Mouse (Mus musculus): ENCODE measurements around the gene Micall2. TPM values are rescaled to one million over a fixed set of nuclear protein-coding genes. Genes with fewer than 3 reads are reported as not detected.

The Micall2 gene
- polyA plus RNA-seq, 1 experiment from 2014 or later, result 3.8 TPM

DNA sequence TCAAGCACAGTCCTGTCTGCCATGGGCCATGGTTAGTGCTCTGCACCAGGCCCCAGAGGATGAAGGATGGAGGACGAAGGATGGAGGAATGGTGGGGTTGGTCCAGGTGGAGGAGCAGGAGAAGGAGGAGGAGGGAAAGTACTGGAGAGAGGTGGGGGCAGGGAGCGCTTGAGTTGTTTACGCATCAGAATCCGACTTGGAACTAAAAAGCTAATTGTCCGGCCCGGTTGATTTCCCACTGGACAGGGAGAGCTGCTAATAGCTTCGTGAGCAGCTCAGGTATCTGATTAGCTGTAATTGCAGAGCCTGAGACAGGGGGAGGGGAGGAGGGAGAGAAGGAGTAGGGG is 53.5 kb downstream of the Micall2 start:
- Histone ChIP-seq H3K27me3 (ENCODE audit: control insufficient read depth, insufficient read depth, low read length) (peaks cover 52% of the 10 kb centered on the region), H3K4me2 (no peak overlapping the region), H3K27ac (ENCODE audit: low read depth, low read length) (no peak overlapping the region), H3K36me3 (ENCODE audit: control insufficient read depth, insufficient read depth, low read length) (no peaks in the 10 kb centered on the region), H3K4me3 (ENCODE audit: low read depth, low read length) (no peak overlapping the region), H3K9ac (ENCODE audit: low read depth, low read length) (no peak overlapping the region), H3K4me1 (ENCODE audit: control insufficient read depth, insufficient read depth, low read length) (no peaks in the 10 kb centered on the region; the same call in 1 of the 2 replicates), H3K9me3 (replicated peaks; ENCODE audit: control insufficient read depth, low read length) (no peaks in the 10 kb centered on the region)
- ATAC-seq (replicated peaks; ENCODE audit: insufficient number of reproducible peaks, low FRiP score, low TSS enrichment), result no peak
- WGBS (ENCODE audit: insufficient replicate concordance), result under 1% methylated on average over 7 of the region's 7 CpGs

DNA sequence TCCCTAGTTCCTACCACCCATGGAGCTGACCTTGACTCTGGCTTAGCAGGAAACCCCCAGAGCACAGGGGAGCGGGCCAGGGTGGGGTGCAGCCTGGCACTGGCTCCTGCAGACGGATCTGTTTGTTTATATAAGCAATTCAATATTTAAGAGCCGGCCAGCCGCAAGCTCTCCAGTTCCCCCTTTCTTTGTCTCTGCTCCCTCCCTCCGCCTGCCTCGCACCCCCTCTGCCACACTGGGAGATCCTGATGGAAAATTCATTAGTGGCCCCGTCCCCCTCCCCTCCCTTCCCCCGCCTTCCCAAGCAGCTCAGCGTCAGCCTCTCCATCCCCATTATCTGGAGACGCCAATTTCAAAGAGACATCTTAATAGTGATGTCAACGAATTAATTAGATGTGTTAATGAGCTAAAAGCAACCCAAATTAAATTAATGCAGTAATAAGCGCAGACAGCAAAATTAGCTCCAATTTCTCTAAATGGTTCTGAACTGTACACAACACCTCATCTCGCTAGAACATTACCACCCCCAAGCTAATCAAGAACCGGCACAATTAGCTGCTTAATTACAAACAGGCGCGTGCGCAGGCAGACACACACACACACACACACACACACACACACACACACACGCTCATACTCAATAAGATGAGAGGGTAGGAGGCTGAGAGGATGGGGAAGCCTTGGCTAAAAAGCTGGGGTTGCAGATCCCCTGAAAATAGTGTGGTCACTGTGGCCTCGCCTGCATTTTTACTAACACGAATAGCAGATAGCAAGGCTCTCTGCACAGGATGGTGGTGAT is 54.1 kb downstream of the Micall2 start:
- WGBS (ENCODE audit: insufficient replicate concordance), result 5% methylated on average over 20 of the region's 20 CpGs
- peaks cover 51% of the 10 kb centered on the region for H3K27me3 ChIP-seq (ENCODE audit: control insufficient read depth, insufficient read depth, low read length)

DNA sequence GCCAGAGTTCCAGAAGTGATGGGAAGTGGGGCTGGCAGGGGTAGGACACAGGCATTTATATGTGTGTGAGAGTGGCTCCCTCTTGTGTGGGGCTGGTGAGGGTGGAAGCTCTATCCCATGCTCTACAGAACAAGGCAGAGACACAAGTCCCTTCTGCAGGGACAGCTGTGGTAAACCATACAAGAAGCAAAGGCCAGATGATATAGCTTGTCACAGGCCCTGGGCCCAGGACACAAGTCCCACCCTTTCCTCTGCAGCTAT is 60.5 kb downstream of the Micall2 start:
- Histone ChIP-seq H3K4me2 (no peak overlapping the region), H3K36me3 (ENCODE audit: control insufficient read depth, insufficient read depth, low read length) (no peaks in the 10 kb centered on the region), H3K9me3 (replicated peaks; ENCODE audit: control insufficient read depth, low read length) (no peaks in the 10 kb centered on the region), H3K4me1 (ENCODE audit: control insufficient read depth, insufficient read depth, low read length) (no peaks in the 10 kb centered on the region), H3K27me3 (ENCODE audit: control insufficient read depth, insufficient read depth, low read length) (peaks cover 59% of the 10 kb centered on the region), H3K27ac (ENCODE audit: low read depth, low read length) (no peak overlapping the region), H3K4me3 (ENCODE audit: low read depth, low read length) (no peak overlapping the region), H3K9ac (ENCODE audit: low read depth, low read length) (no peak overlapping the region)
- ATAC-seq (replicated peaks; ENCODE audit: insufficient number of reproducible peaks, low FRiP score, low TSS enrichment), result no peak

More for the DNA sequence above, 54.1 kb downstream of the Micall2 start:
- Histone ChIP-seq H3K4me1 (ENCODE audit: control insufficient read depth, insufficient read depth, low read length) (no peaks in the 10 kb centered on the region; the same call in 1 of the 2 replicates), H3K4me3 (ENCODE audit: low read depth, low read length) (no peak overlapping the region), H3K9me3 (replicated peaks; ENCODE audit: control insufficient read depth, low read length) (no peaks in the 10 kb centered on the region), H3K27ac (ENCODE audit: low read depth, low read length) (no peak overlapping the region), H3K36me3 (ENCODE audit: control insufficient read depth, insufficient read depth, low read length) (no peaks in the 10 kb centered on the region), H3K9ac (ENCODE audit: low read depth, low read length) (no peak overlapping the region), H3K4me2 (no peak overlapping the region)
- no peak for ATAC-seq (replicated peaks; ENCODE audit: insufficient number of reproducible peaks, low FRiP score, low TSS enrichment)

DNA sequence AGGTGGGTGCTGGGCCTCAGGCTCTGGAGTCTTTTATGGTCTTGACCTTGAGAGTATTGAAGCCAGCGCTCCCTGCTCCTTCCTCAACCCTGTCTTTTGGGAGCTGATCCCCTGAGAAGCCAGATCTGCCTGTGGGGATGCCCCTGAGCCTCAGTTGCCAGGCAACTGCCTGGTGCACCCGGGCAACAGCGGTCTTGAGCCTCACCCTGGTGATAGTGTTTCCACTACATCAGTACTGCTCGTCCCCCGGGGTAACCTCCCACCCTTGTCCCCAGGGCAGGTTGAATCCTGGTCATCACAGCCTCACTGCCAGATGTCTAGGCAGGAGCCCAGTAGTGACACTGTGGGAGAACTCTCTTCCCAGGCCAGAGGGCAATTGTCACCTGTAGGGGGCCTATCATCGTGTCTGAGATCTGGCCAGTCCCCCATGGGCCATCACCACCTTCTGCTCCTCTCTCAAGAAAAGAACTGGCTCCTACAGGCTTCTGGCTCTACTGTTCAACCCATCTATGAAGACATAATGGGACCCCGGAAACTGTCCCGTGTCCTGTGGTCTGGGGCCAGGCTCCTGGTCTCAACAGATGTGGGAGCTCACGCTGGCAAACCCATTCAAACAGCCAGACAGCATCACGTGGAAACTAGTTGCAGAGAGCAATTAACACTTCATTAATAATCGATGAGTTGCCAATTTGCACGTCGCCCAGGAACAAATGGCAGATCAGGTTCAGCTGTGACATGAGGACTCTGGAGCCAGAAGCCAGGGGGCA is 61.0 kb downstream of the Micall2 start:
- no peak overlapping the region for H3K9ac ChIP-seq (ENCODE audit: low read depth, low read length)
- H3K4me1 ChIP-seq (ENCODE audit: control insufficient read depth, insufficient read depth, low read length), result no peaks in the 10 kb centered on the region
- H3K4me3 ChIP-seq (ENCODE audit: low read depth, low read length), result no peak overlapping the region
- 23% methylated on average over 13 of the region's 13 CpGs for WGBS (ENCODE audit: insufficient replicate concordance)
- no peaks in the 10 kb centered on the region for H3K9me3 ChIP-seq (replicated peaks; ENCODE audit: control insufficient read depth, low read length)
- peaks cover 58% of the 10 kb centered on the region for H3K27me3 ChIP-seq (ENCODE audit: control insufficient read depth, insufficient read depth, low read length)
- H3K36me3 ChIP-seq (ENCODE audit: control insufficient read depth, insufficient read depth, low read length), result no peaks in the 10 kb centered on the region
- H3K4me2 ChIP-seq, result no peak overlapping the region
- H3K27ac ChIP-seq (ENCODE audit: low read depth, low read length), result no peak overlapping the region
- no peak for ATAC-seq (replicated peaks; ENCODE audit: insufficient number of reproducible peaks, low FRiP score, low TSS enrichment)

DNA sequence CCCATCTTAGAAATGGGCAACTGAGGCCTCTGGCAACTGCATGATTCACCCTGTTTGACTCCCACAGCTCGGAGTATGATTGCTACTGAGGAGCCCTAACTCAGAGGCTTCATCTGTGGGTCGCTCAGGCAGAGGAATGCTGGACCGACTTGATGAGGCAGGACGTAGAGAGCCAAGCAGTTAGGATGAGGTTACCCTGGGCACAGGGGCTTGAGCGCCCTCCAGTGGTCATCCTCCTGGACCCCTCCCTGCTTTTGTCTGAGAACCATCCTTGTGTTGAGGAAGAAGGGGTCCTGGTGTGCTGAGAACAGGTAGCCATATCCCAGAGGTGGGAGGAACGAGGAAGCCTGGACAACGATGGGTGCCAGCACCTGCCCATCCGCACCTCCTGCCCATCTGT is 66.8 kb downstream of the Micall2 start:
- H3K27ac ChIP-seq (ENCODE audit: low read depth, low read length), result no peak overlapping the region
- no peak for ATAC-seq (replicated peaks; ENCODE audit: insufficient number of reproducible peaks, low FRiP score, low TSS enrichment)
- H3K4me3 ChIP-seq (ENCODE audit: low read depth, low read length), result no peak overlapping the region
- H3K4me2 ChIP-seq, result no peak overlapping the region
- H3K9ac ChIP-seq (ENCODE audit: low read depth, low read length), result no peak overlapping the region
- no peaks in the 10 kb centered on the region for H3K9me3 ChIP-seq (replicated peaks; ENCODE audit: control insufficient read depth, low read length)
- no peaks in the 10 kb centered on the region for H3K36me3 ChIP-seq (ENCODE audit: control insufficient read depth, insufficient read depth, low read length)
- no peaks in the 10 kb centered on the region for H3K4me1 ChIP-seq (ENCODE audit: control insufficient read depth, insufficient read depth, low read length)
- H3K27me3 ChIP-seq (ENCODE audit: control insufficient read depth, insufficient read depth, low read length), result peaks cover 83% of the 10 kb centered on the region
- WGBS (ENCODE audit: insufficient replicate concordance), result 10% methylated on average over 8 of the region's 8 CpGs

DNA sequence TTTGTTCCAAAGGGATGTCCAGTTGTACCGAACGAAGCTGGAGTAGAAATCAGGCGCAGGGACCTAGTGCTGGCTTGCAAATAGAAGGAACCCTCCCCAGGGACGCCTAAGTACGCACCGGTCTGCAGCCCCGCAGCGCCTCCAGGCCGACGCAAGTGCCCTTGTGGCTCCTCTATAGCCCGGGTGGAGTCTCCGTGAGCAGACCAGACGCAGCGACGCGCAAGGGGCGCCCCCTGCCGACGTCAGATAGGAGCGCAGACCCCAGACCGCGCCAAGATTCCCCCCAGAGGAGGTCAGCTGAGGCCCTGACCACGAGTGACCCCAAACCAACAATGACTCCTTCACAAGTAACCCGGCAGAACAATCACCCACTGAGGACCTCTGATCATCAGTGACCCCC is 67.6 kb downstream of the Micall2 start:
- no peak overlapping the region for H3K27ac ChIP-seq (ENCODE audit: low read depth, low read length)
- ATAC-seq (replicated peaks; ENCODE audit: insufficient number of reproducible peaks, low FRiP score, low TSS enrichment), result no peak; the same call in 1 of the 2 replicates
- no peaks in the 10 kb centered on the region for H3K4me1 ChIP-seq (ENCODE audit: control insufficient read depth, insufficient read depth, low read length)
- H3K4me2 ChIP-seq, result no peak overlapping the region
- H3K36me3 ChIP-seq (ENCODE audit: control insufficient read depth, insufficient read depth, low read length), result no peaks in the 10 kb centered on the region
- peaks cover 79% of the 10 kb centered on the region for H3K27me3 ChIP-seq (ENCODE audit: control insufficient read depth, insufficient read depth, low read length)
- under 1% methylated on average over 24 of the region's 24 CpGs for WGBS (ENCODE audit: insufficient replicate concordance)
- H3K9me3 ChIP-seq (replicated peaks; ENCODE audit: control insufficient read depth, low read length), result no peaks in the 10 kb centered on the region
- no peak overlapping the region for H3K4me3 ChIP-seq (ENCODE audit: low read depth, low read length)
- H3K9ac ChIP-seq (ENCODE audit: low read depth, low read length), result no peak overlapping the region

GRCm38 (mm10) chr5:139666496-139666895 is 69.6 kb downstream of the Micall2 start:
- no peaks in the 10 kb centered on the region for H3K4me1 ChIP-seq (ENCODE audit: control insufficient read depth, insufficient read depth, low read length)
- no peaks in the 10 kb centered on the region for H3K9me3 ChIP-seq (replicated peaks; ENCODE audit: control insufficient read depth, low read length)
- H3K4me3 ChIP-seq (ENCODE audit: low read depth, low read length), result no peak overlapping the region
- H3K27ac ChIP-seq (ENCODE audit: low read depth, low read length), result no peak overlapping the region
- no peak for ATAC-seq (replicated peaks; ENCODE audit: insufficient number of reproducible peaks, low FRiP score, low TSS enrichment)
- H3K36me3 ChIP-seq (ENCODE audit: control insufficient read depth, insufficient read depth, low read length), result no peaks in the 10 kb centered on the region
- H3K4me2 ChIP-seq, result no peak overlapping the region
- 33% methylated on average over 2 of the region's 2 CpGs for WGBS (ENCODE audit: insufficient replicate concordance)
- peaks cover 66% of the 10 kb centered on the region for H3K27me3 ChIP-seq (ENCODE audit: control insufficient read depth, insufficient read depth, low read length)
- no peak overlapping the region for H3K9ac ChIP-seq (ENCODE audit: low read depth, low read length)

GRCm38 (mm10) chr5:139665375-139665774 is 70.8 kb downstream of the Micall2 start:
- Histone ChIP-seq H3K27ac (ENCODE audit: low read depth, low read length) (no peak overlapping the region), H3K4me1 (ENCODE audit: control insufficient read depth, insufficient read depth, low read length) (no peaks in the 10 kb centered on the region), H3K4me3 (ENCODE audit: low read depth, low read length) (no peak overlapping the region), H3K9me3 (replicated peaks; ENCODE audit: control insufficient read depth, low read length) (no peaks in the 10 kb centered on the region), H3K36me3 (ENCODE audit: control insufficient read depth, insufficient read depth, low read length) (no peaks in the 10 kb centered on the region), H3K4me2 (no peak overlapping the region), H3K9ac (ENCODE audit: low read depth, low read length) (no peak overlapping the region), H3K27me3 (ENCODE audit: control insufficient read depth, insufficient read depth, low read length) (peaks cover 67% of the 10 kb centered on the region)
- WGBS (ENCODE audit: insufficient replicate concordance), result 61% methylated on average over 3 of the region's 3 CpGs
- no peak for ATAC-seq (replicated peaks; ENCODE audit: insufficient number of reproducible peaks, low FRiP score, low TSS enrichment)

DNA sequence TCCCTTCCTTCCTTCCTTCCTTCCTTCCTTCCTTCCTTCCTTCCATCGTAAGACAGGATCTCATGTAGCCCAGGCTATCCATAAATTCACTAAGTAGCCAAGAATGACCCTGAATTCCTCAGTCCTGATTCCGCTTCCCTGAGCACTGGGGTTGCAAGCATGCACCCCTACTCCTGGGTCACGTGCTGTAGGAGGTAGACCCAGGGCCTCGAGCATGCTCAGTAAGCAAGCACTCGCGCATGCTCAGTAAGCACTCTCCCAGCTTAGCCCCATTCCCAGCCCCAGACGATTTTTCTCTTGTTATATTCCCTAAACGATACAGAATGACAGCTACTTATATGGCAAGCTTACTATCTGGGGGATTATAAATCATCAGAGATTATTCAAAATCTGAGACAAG is 74.4 kb downstream of the Micall2 start:
- H3K27me3 ChIP-seq (ENCODE audit: control insufficient read depth, insufficient read depth, low read length), result peaks cover 63% of the 10 kb centered on the region
- H3K9me3 ChIP-seq (replicated peaks; ENCODE audit: control insufficient read depth, low read length), result no peaks in the 10 kb centered on the region
- H3K36me3 ChIP-seq (ENCODE audit: control insufficient read depth, insufficient read depth, low read length), result no peaks in the 10 kb centered on the region
- no peak overlapping the region for H3K9ac ChIP-seq (ENCODE audit: low read depth, low read length)
- H3K27ac ChIP-seq (ENCODE audit: low read depth, low read length), result no peak overlapping the region
- H3K4me2 ChIP-seq, result no peak overlapping the region
- WGBS (ENCODE audit: insufficient replicate concordance), result 61% methylated on average over 7 of the region's 8 CpGs
- ATAC-seq (replicated peaks; ENCODE audit: insufficient number of reproducible peaks, low FRiP score, low TSS enrichment), result no peak
- H3K4me1 ChIP-seq (ENCODE audit: control insufficient read depth, insufficient read depth, low read length), result no peaks in the 10 kb centered on the region
- no peak overlapping the region for H3K4me3 ChIP-seq (ENCODE audit: low read depth, low read length)

All from heart, embryonic 11.5 days (tissue).